Mouse (Mus musculus): ENCODE data around the gene Coa3. TPM values are rescaled to one million over a fixed set of nuclear protein-coding genes. Genes with fewer than 3 reads are reported as not detected.
A peak's percentile ranks its signal among the peaks of the same experiment; 100 is the strongest.

Gene Coa3
- total RNA-seq, 2 experiments from 2014 or later: 95.7 to 101 TPM

DNA sequence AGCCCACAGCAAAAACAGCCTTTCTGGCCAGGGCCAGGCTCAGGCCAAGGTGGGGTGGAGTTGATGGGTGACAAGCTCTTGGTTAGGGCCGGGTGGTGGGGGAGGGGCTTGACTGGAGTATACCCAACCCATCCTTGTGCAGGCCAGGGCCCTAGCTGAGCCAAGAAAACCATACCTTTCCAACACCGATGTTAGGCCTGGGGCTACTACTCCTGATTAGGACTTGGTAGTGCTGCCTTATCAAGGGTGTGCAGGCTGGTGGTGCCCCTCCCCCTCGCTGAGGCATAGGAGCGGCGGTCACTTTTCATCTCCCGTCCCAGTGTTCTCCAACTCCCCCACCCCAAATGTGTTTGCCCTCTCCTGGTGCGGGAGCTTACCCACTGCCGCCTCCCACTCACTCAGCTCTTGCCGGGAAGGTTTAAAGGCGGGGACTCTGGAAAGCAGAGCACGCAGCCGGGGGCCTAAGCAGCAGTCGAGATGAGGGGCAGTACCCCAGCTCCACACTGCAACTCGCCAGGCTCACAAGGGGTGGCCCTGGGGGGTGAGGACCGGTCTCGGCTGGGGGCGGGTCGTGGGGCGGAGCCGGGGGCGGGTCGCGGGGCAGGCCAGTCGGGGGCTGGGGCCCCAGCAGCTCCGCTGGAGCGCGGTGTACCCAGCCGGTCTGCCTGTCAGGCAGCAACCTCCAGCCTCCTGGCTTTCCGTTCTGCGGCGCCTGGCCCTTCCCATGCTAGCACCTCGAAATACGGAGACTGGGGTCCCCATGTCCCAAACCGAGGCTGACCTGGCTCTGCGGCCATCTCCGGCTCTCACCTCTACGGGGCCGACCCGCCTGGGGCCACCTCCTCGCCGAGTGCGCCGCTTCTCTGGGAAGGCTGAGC is 18.7 kb downstream of the Coa3 start, which contains the start of gene Wnk4:
TSS of gene Wnk4 (plus strand) at position 620 of the 878 bp plus-strand sequence.
- intact Hi-C loops (cut with DNase I): no loop called here
- DNase-seq (ENCODE audit: extremely low spot score in 1 of 2, low spot score in 2 of 2): peak in 1 of 2 experiments; percentile 72

GRCm38 (mm10) chr11:101259261-101259712 is 19.6 kb downstream of the Coa3 start:
- peak in 1 of 2 experiments; percentile 66 for DNase-seq (ENCODE audit: extremely low spot score in 1 of 2, low spot score in 2 of 2)
- intact Hi-C loops (cut with DNase I): no loop called here

DNA sequence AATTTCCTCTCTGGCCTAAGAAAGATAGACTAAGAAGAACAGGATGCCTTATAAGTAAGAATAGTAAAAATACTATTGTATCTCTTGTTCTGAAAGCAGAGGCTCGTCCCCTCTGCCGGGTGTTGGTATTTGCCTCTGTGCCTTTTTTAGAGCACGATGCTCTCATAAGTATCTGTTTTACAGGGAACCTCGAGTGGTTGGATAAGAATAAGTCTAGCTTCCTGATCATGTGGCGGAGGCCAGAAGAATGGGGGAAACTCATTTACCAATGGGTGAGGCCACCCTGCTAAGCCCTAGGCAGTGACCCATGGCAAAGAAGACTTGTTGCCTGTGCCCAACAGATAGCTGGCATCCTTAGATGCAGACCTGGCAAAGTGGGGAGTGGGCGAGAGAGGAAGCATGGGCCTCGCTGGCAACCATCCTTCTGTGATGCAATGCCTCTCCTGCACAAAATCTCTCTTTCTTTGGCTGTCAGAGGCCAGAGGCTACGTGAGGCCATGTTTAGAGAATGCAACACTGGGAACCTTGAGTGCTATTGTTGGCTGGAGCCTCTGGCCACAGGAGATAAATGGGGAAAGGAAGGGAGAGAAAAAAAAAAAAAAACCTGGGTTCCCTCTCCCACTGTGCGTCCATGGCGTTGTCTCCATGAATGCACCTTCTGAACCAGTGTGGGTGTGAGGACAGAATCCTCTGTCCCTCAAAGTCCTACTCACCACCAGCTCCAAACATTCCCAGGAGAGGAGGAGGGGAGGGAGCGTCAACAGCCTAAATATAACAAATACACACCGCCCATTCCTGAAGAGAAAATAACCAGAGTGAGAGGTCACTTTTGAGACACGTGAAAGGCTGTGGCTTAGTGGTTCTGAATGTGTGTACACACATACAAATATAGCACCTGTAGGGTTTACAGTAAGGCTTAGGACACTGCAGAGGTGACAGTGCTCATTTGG is 22.8 kb downstream of the Coa3 start:
- intact Hi-C loops (cut with DNase I): no loop called here
- no peak for DNase-seq (ENCODE audit: extremely low spot score in 1 of 2, low spot score in 2 of 2)

- intact Hi-C loops (cut with DNase I): no loop called here
- DNase-seq (ENCODE audit: extremely low spot score in 1 of 2, low spot score in 2 of 2): peak; percentile 81 to 91
Measured at GRCm38 (mm10) chr11:101253613-101254389, 25.1 kb downstream of the Coa3 start, which contains the start of gene Vps25. Vps25 (plus strand) TSS chr11:101253707.

- intact Hi-C loops (cut with DNase I): no loop called here
- no peak for DNase-seq (ENCODE audit: extremely low spot score in 1 of 2, low spot score in 2 of 2)
Measured at GRCm38 (mm10) chr11:101252941-101253340, 26.0 kb downstream of the Coa3 start.

DNA sequence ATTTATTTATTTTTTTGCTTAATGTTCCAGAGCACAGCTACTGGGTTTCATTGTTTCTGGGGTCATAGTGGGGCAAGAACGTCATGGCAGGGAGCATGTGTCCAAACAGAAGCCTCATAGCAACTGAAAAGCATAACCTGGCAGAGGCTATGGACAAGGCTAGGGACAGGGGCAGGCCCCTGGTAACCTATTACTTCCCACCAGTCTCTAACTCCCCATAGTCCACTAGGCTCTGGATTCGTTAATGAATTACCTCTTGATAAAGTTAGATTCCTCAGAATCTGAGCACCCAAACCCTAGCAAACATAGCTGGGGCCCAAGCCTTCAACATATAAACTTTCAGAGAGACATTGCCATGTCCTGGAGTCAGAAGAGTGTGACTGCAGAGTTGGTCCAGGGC is 27.9 kb downstream of the Coa3 start:
- DNase-seq (ENCODE audit: extremely low spot score in 1 of 2, low spot score in 2 of 2): no peak
- intact Hi-C loops (cut with DNase I): no loop called here

- peak; percentile 49 to 76 for DNase-seq (ENCODE audit: extremely low spot score in 1 of 2, low spot score in 2 of 2)
- intact Hi-C loops (cut with DNase I): loop anchor here (5.0 kb wide), 1 partner anchor 36 kb away; no protein-coding TSS in a partner anchor
Measured at GRCm38 (mm10) chr11:101248258-101248994, 30.5 kb downstream of the Coa3 start.

- DNase-seq (ENCODE audit: extremely low spot score in 1 of 2, low spot score in 2 of 2): no peak
- intact Hi-C loops (cut with DNase I): loop anchor here (5.0 kb wide), 1 partner anchor 35 kb away; no protein-coding TSS in a partner anchor
Measured at GRCm38 (mm10) chr11:101247521-101248030, 31.3 kb downstream of the Coa3 start.

DNA sequence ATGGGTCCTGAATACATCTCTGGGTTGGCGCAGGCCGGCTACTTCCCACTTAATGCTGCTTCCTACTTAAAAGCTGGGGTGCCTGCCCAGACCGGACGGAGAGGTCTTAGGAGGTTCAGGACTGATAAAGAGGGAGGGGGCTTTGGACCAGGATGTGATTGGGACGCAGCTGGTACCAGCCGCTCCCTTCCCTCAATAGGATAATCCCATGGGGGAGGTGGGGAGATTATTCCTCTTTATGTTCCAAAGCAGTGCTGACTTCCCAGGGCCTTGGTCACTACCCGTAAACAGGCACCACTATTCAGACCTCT is 32.3 kb downstream of the Coa3 start:
- intact Hi-C loops (cut with DNase I): loop anchor here (5.0 kb wide), 1 partner anchor 34 kb away; no protein-coding TSS in a partner anchor
- no peak for DNase-seq (ENCODE audit: extremely low spot score in 1 of 2, low spot score in 2 of 2)

GRCm38 (mm10) chr11:101245855-101246701 is 32.8 kb downstream of the Coa3 start, which contains the start of gene Ramp2:
Ramp2 (plus strand) TSS chr11:101246028.
- intact Hi-C loops (cut with DNase I): loop anchor here (5.0 kb wide), 1 partner anchor 34 kb away; no protein-coding TSS in a partner anchor
- DNase-seq (ENCODE audit: extremely low spot score in 1 of 2, low spot score in 2 of 2): peak in 1 of 2 experiments; percentile 88

- DNase-seq (ENCODE audit: extremely low spot score in 1 of 2, low spot score in 2 of 2): no peak
- intact Hi-C loops (cut with DNase I): loop anchor here (5.0 kb wide), 1 partner anchor 33 kb away; no protein-coding TSS in a partner anchor
Measured at GRCm38 (mm10) chr11:101245071-101245470, 33.8 kb downstream of the Coa3 start.

GRCm38 (mm10) chr11:101238071-101238647 is 40.8 kb downstream of the Coa3 start:
- no peak for DNase-seq (ENCODE audit: extremely low spot score in 1 of 2, low spot score in 2 of 2)
- intact Hi-C loops (cut with DNase I): no loop called here

DNA sequence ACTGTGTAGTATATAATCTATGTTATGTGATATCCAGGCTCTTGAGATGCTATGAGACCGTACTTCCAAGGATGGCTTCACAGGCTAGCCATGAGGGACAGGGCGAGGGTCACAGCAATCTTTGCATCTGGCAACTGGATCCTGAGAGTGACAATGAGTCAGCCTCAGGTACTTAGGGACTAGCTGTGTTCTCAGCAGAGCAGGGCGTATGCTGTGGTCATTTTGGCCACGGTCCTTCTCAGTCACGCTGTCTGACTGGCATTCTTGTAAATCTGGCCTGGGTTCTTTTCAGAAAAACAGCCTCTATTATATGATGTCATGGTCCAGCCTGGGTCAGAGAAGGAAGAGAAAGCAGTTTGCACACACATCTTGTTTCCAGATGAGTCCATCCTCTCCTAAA is 42.1 kb downstream of the Coa3 start:
- DNase-seq (ENCODE audit: extremely low spot score in 1 of 2, low spot score in 2 of 2): no peak
- intact Hi-C loops (cut with DNase I): no loop called here

DNA sequence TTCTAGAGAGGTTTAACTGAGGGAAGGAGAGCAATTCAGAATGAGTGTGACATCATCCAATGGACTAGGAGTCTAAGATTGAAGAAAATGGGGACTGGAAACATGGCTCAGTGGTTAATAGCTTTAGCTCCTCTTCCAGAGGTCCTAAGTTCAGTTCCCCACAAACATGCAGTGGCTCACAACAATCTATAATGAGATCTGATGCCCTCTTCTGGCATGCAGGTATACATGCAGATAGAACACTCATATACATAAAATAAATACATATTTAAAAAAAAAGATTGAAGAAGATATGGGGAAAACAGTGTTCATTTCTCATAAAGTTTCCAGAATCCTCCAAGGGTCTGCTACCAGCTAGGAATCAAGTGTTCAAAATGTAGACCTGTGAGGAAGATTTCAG is 43.5 kb downstream of the Coa3 start:
- intact Hi-C loops (cut with DNase I): no loop called here
- DNase-seq (ENCODE audit: extremely low spot score in 1 of 2, low spot score in 2 of 2): no peak

DNA sequence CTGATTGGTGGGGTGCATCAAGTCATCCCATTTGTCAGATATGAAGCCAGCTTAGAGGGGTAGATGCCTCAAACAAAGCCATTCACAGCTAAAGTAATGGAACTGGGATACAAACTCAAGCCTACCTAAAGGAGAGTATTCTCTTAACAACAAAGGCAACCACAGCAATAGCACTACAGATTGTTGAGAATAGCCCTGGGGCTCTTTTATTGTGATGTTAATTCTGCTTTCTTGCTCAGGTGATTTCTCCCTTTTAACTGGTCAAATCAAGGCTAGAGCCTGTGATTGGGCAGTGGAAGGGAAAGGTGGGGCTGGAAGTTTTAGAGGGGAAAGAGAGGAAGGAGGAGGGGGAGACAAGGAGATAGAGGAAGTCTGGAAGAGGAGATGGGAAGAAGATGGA is 44.8 kb downstream of the Coa3 start:
- DNase-seq (ENCODE audit: extremely low spot score in 1 of 2, low spot score in 2 of 2): no peak
- intact Hi-C loops (cut with DNase I): no loop called here

- DNase-seq (ENCODE audit: extremely low spot score in 1 of 2, low spot score in 2 of 2): no peak
- intact Hi-C loops (cut with DNase I): no loop called here
Measured at GRCm38 (mm10) chr11:101233240-101233639, 45.7 kb downstream of the Coa3 start.
